Mouse (Mus musculus) heart, embryonic 15.5 days (tissue): Measurements from ENCODE around the gene Mlec. TPM values are rescaled to one million over a fixed set of nuclear protein-coding genes. Genes with fewer than 3 reads are reported as not detected.
A peak's percentile ranks its signal among the peaks of the same experiment; 100 is the strongest.
"Not testable (repeated sequence)": the region's sequence is repeated elsewhere in the genome, so short reads cannot be mapped to it uniquely, and the experiment has no call there.

Experiments used
- ATAC-seq: fragments of 200-750 bp; cut with Nextera tagmentation; replicated peaks from 2 replicates; pipeline ENCODE4 v1.8.0; 2017; ENCODE audit warnings: low read depth, moderate TSS enrichment; ENCODE audit not compliant: insufficient number of reproducible peaks, insufficient read depth, low FRiP score
- H3K27ac ChIP-seq: fragments of 300-500 bp; sonication (generic); 2 replicates; pipeline ENCODE4 v1.5.1; 2015; ENCODE audit warnings: mild to moderate bottlenecking, inconsistent platforms
- H3K27me3 ChIP-seq: fragments of 300-500 bp; sonication (generic); 2 replicates; pipeline ENCODE4 v1.6.1; 2015; ENCODE audit warnings: inconsistent platforms
- H3K36me3 ChIP-seq: fragments of 300-500 bp; sonication (generic); 2 replicates; pipeline ENCODE4 v1.6.1; 2015; ENCODE audit warnings: mild to moderate bottlenecking, inconsistent platforms
- H3K4me1 ChIP-seq: fragments of 300-500 bp; sonication (generic); replicated peaks from 2 replicates; pipeline ENCODE4 v1.6.1; 2015; ENCODE audit warnings: inconsistent platforms
- H3K4me2 ChIP-seq: fragments of 300-500 bp; sonication (generic); 2 replicates; pipeline ENCODE4 v1.6.1; 2015; ENCODE audit warnings: inconsistent platforms, mild to moderate bottlenecking, moderate library complexity
- H3K4me3 ChIP-seq: fragments of 300-500 bp; sonication (generic); 2 replicates; pipeline ENCODE4 v1.5.1; 2015; ENCODE audit warnings: mild to moderate bottlenecking, inconsistent platforms
- H3K9ac ChIP-seq: fragments of 300-500 bp; sonication (generic); 2 replicates; pipeline ENCODE4 v1.6.1; 2015; ENCODE audit warnings: mild to moderate bottlenecking, inconsistent platforms
- H3K9me3 ChIP-seq: fragments of 300-500 bp; sonication (generic); replicated peaks from 2 replicates; pipeline ENCODE4 v1.6.1; 2016; ENCODE audit warnings: inconsistent platforms
- WGBS: fragments of 180-500 bp; shearing (Covaris S2); methylation state at CpG from one replicate; pipeline ENCODE4 v1.1.7; 2015; ENCODE audit warnings: mixed read lengths; 5-methylcytosine and 5-hydroxymethylcytosine counted together
- polyA plus RNA-seq: library from polyadenylated mRNA; unstranded; fragments of >200 nt; fragmentation: Nextera tagmentation; extraction: Ambion mirVana; gene quantifications from 2 replicates; pipeline ENCODE4 v1.2.1, GENCODE M21; 2015

Gene Mlec
- polyA plus RNA-seq, 1 experiment from 2014 or later = 54.4 TPM

GRCm38 (mm10) chr5:115170150-115170549 lies 12.2 kb upstream of the Mlec start:
- H3K36me3 ChIP-seq = no peaks in the 10 kb centered on the region
- H3K4me3 ChIP-seq = no peak overlapping the region
- ATAC-seq = no peak
- no peak overlapping the region for H3K9ac ChIP-seq
- no peaks in the 10 kb centered on the region for H3K9me3 ChIP-seq
- H3K27ac ChIP-seq = no peak overlapping the region
- WGBS = 74% methylated on average over 8 of the region's 8 CpGs
- no peaks in the 10 kb centered on the region for H3K27me3 ChIP-seq
- H3K4me2 ChIP-seq = no peak overlapping the region
- H3K4me1 ChIP-seq = peaks cover 21% of the 10 kb centered on the region

- ATAC-seq = no peak
- no peaks in the 10 kb centered on the region for H3K9me3 ChIP-seq
- H3K36me3 ChIP-seq = no peaks in the 10 kb centered on the region
- 46% methylated on average over 27 of the region's 27 CpGs for WGBS
- no peaks in the 10 kb centered on the region for H3K27me3 ChIP-seq
- peaks cover 21% of the 10 kb centered on the region for H3K4me1 ChIP-seq
- H3K4me2 ChIP-seq = no peak overlapping the region
- no peak overlapping the region for H3K27ac ChIP-seq
- H3K4me3 ChIP-seq = no peak overlapping the region
- no peak overlapping the region for H3K9ac ChIP-seq
These were observed 10.8 kb upstream of the Mlec start for GRCm38 (mm10) chr5:115168641-115169415.

GRCm38 (mm10) chr5:115167396-115167795 lies 9.4 kb upstream of the Mlec start:
- H3K27me3 ChIP-seq = no peaks in the 10 kb centered on the region
- no peak overlapping the region for H3K4me2 ChIP-seq
- H3K4me3 ChIP-seq = no peak overlapping the region
- no peaks in the 10 kb centered on the region for H3K36me3 ChIP-seq
- peak overlapping the region; percentile 58; the same call in 1 of the 2 replicates for H3K27ac ChIP-seq
- peaks cover 21% of the 10 kb centered on the region for H3K4me1 ChIP-seq
- no peak overlapping the region for H3K9ac ChIP-seq
- 56% methylated on average over 6 of the region's 6 CpGs for WGBS
- peak; percentile 68 for ATAC-seq
- no peaks in the 10 kb centered on the region for H3K9me3 ChIP-seq

- H3K4me3 ChIP-seq = no peak overlapping the region
- ATAC-seq = no peak
- no peaks in the 10 kb centered on the region for H3K36me3 ChIP-seq
- H3K4me1 ChIP-seq = peaks cover 21% of the 10 kb centered on the region
- H3K27ac ChIP-seq = peak overlapping the region; percentile 58; the same call in 1 of the 2 replicates
- no peaks in the 10 kb centered on the region for H3K27me3 ChIP-seq
- H3K9ac ChIP-seq = no peak overlapping the region
- H3K9me3 ChIP-seq = no peaks in the 10 kb centered on the region
- no peak overlapping the region for H3K4me2 ChIP-seq
- WGBS = 72% methylated on average over 7 of the region's 7 CpGs
These were observed 8.8 kb upstream of the Mlec start for GRCm38 (mm10) chr5:115166815-115167194.

- H3K4me1 ChIP-seq = peaks cover 25% of the 10 kb centered on the region
- no peaks in the 10 kb centered on the region for H3K36me3 ChIP-seq
- H3K9ac ChIP-seq = no peak overlapping the region
- H3K4me2 ChIP-seq = no peak overlapping the region
- peak overlapping the region; percentile 59; the same call in 1 of the 2 replicates for H3K27ac ChIP-seq
- 36% methylated on average over 11 of the region's 11 CpGs for WGBS
- no peak for ATAC-seq
- no peaks in the 10 kb centered on the region for H3K9me3 ChIP-seq
- H3K27me3 ChIP-seq = no peaks in the 10 kb centered on the region
- no peak overlapping the region for H3K4me3 ChIP-seq
These were observed 8.2 kb upstream of the Mlec start for GRCm38 (mm10) chr5:115165895-115166814.

- no peaks in the 10 kb centered on the region for H3K27me3 ChIP-seq
- no peak overlapping the region for H3K9ac ChIP-seq
- H3K4me1 ChIP-seq = peaks cover 26% of the 10 kb centered on the region
- 52% methylated on average over 9 of the region's 9 CpGs for WGBS
- no peak for ATAC-seq
- H3K36me3 ChIP-seq = no peaks in the 10 kb centered on the region
- H3K9me3 ChIP-seq = no peaks in the 10 kb centered on the region
- H3K27ac ChIP-seq = no peak overlapping the region
- H3K4me3 ChIP-seq = no peak overlapping the region
- no peak overlapping the region for H3K4me2 ChIP-seq
These were observed 7.4 kb upstream of the Mlec start for GRCm38 (mm10) chr5:115165351-115165750.

GRCm38 (mm10) chr5:115164446-115164845 lies 6.5 kb upstream of the Mlec start:
- H3K4me2 ChIP-seq, H3K4me3 ChIP-seq, ATAC-seq, H3K9ac ChIP-seq, H3K27me3 ChIP-seq, H3K9me3 ChIP-seq, H3K36me3 ChIP-seq, H3K27ac ChIP-seq: not testable (repeated sequence)
- H3K4me1 ChIP-seq = peaks cover 26% of the 10 kb centered on the region
- 80% methylated on average over 4 of the region's 4 CpGs for WGBS

GRCm38 (mm10) chr5:115163563-115163962 lies 5.6 kb upstream of the Mlec start:
- Histone ChIP-seq H3K4me1 (peaks cover 25% of the 10 kb centered on the region), H3K27me3 (no peaks in the 10 kb centered on the region), H3K4me2 (no peak overlapping the region), H3K9ac (no peak overlapping the region), H3K36me3 (no peaks in the 10 kb centered on the region), H3K4me3 (no peak overlapping the region), H3K27ac (no peak overlapping the region), H3K9me3 (no peaks in the 10 kb centered on the region)
- 38% methylated on average over 8 of the region's 8 CpGs for WGBS
- ATAC-seq = no peak

- not testable (repeated sequence) for ATAC-seq, H3K27me3 ChIP-seq, H3K4me3 ChIP-seq, H3K36me3 ChIP-seq, H3K9ac ChIP-seq, H3K4me2 ChIP-seq, H3K27ac ChIP-seq, H3K9me3 ChIP-seq
- peaks cover 24% of the 10 kb centered on the region for H3K4me1 ChIP-seq
- WGBS = 63% methylated on average over 1 of the region's 1 CpGs
These were observed 3.9 kb upstream of the Mlec start for GRCm38 (mm10) chr5:115161940-115162279.

- Histone ChIP-seq H3K4me3 (no peak overlapping the region), H3K36me3 (no peaks in the 10 kb centered on the region), H3K9ac (no peak overlapping the region), H3K27ac (peak overlapping the region; percentile 32), H3K27me3 (no peaks in the 10 kb centered on the region), H3K4me1 (peaks cover 25% of the 10 kb centered on the region), H3K4me2 (peak overlapping the region; percentile 7; the same call in 1 of the 2 replicates), H3K9me3 (no peaks in the 10 kb centered on the region)
- ATAC-seq = no peak
- WGBS = 36% methylated on average over 13 of the region's 13 CpGs
These were observed 3.3 kb upstream of the Mlec start for GRCm38 (mm10) chr5:115161064-115161939.

- no peak for ATAC-seq
- Histone ChIP-seq H3K9me3 (no peaks in the 10 kb centered on the region), H3K4me3 (no peak overlapping the region), H3K9ac (no peak overlapping the region), H3K36me3 (no peaks in the 10 kb centered on the region), H3K4me1 (peaks cover 25% of the 10 kb centered on the region), H3K27me3 (no peaks in the 10 kb centered on the region), H3K4me2 (no peak overlapping the region), H3K27ac (peak overlapping the region; percentile 32)
- 68% methylated on average over 6 of the region's 6 CpGs for WGBS
These were observed 2.7 kb upstream of the Mlec start for GRCm38 (mm10) chr5:115160655-115161054.
